Mouse (Mus musculus) layer of hippocampus, postnatal 14 days (tissue): ENCODE data around the gene Smarcal1. TPM values are rescaled to one million over a fixed set of nuclear protein-coding genes. Genes with fewer than 3 reads are reported as not detected.

Experiments
- DNase-seq, 2 experiments: peaks; one replicate each; pipeline ENCODE4 v3.0.0; 2021 to 2022; ENCODE audit warnings: low spot score in 2 of 2, mixed read lengths in 1 of 2
- total RNA-seq, 2 experiments: library from RNA; stranded (reverse); gene quantifications; 2 replicates each; pipeline ENCODE4 v1.2.3; 2021

The Smarcal1 gene
- total RNA-seq, 2 experiments from 2014 or later = 47.4 to 50.8 TPM

GRCm38 (mm10) chr1:72587532-72587931 lies 4.5 kb downstream of the Smarcal1 start:
- no peak for DNase-seq

DNA sequence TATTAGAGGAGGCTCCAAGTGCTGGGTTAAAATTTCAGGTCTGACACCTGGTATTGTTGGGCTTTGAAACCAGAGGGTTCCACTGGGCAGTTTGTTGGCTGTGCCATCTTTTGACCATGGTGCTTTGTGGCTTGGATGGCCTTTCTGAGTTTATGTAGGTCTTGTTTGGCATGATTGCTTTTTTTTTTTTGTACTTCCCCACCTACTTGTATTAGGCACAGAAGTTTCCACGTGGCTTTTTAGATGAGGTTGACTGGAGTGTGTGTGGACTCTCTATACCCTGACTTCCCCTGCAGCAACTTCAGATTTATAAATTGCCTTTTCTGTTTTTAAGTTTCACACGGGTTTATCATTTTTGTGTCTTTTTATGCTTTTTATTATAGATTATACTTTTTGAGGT lies 5.7 kb downstream of the Smarcal1 start:
- no peak for DNase-seq

- DNase-seq = no peak
Observed at GRCm38 (mm10) chr1:72590636-72591035, 7.6 kb downstream of the Smarcal1 start.

DNA sequence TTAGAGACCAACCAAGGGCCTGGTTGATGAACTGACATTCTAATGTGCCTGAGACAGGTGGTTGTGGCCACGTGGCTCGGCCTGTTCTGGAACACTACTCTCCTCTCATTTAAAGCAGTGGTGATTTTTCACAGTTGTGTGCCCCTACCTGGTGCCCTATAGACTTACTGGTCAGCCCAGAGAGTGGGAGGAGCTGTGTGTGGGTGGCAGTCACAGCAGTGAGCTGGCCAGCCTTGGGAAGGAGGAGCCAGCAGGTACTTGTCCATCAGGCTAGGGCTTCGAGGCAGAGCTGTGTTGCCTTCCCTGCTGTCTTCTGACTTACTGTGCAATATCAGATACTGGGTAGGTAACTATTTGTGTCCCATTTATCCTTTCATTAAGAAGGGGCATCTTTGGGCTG lies 9.3 kb downstream of the Smarcal1 start:
- no peak for DNase-seq

DNA sequence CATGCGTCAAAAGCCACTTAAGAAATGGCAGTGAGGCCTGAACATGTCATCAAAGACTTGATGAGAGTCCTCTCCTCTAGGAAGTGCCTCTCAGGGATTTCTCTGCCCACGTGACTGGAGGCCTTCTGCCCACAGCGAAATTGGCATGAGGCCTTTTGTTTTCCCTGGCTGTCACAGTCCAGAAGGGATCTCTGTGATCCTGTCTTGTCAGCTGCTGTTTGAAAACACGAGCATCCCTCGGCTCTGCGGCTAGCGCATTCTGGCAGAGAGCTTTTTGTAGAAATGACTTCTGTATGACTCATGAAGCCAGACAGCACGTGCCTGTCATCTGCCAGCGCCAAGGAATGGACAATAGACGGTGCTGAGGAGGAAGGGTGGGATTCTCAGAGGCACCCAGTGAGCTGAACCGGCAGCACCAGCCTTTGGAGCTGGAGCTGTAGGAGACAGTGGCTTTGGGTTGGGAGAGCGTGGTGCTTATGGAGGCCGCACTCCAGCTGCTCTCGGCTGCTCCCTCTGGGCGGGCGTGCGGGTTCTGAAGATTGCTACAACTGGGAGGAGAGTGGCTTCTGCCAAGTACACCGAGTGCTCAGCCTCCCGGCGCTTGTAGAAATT lies 10.4 kb downstream of the Smarcal1 start:
- peak; percentile 40 to 60 for DNase-seq

DNA sequence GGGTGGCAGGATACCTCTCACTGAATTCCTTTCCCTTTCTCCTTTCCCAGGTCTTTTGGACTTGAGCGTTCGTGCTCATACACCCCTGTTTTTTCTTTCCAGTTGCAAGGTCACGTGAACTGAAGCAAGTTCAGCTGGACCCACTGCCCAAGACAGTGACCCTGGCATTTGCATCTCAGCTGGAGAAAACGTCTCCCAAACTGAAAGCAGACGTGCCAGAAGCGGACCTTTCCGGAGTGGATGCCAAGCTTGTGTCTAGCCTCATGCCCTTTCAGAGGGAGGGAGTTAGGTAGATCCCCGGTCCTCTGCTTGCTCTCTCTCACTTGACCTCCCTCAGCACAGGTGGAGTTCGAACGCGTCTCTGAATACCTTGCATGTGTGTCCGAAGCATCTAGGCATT lies 12.6 kb downstream of the Smarcal1 start:
- no peak for DNase-seq

DNA sequence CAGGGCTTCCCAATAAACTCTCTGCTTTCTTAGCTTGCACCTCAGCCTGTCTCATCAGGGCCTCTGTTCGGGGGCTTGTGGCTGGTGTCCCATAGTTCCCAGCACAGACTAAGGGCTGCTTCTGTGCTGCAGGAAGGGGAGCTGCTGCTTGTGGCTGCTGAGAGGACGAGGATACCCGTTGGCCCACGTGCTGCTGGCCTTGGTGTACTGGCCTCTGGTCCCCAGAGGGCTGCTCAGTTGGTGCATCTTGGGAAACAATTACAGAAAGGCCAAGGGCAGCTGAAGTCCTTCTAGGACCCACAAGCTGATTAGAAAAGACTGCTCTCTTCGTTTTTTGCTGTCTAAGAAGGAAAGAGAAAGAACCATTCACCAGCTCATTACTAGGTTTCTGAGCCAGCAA lies 13.2 kb downstream of the Smarcal1 start:
- DNase-seq = no peak

- no peak for DNase-seq
Observed at GRCm38 (mm10) chr1:72599146-72600101, 16.4 kb downstream of the Smarcal1 start.

DNA sequence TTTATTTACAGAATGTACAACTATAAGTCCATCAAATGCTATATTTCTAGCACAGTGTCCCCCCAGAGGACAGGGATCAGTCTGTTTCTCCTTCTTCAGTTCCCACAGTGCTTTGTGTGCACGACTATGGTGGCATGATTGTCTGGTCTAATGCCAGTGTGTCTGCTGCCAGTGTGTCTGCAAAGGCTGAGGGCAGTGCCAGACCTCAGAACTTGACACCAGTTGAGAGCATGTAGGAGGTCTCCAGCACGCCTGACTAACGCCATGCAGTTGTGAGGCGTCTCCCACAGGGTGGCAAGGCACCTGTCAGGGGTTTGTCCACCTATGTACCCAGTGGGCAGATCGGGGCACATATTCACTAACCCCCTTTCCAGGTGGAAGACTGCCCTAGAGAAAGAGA lies 17.7 kb downstream of the Smarcal1 start:
- DNase-seq = no peak

DNA sequence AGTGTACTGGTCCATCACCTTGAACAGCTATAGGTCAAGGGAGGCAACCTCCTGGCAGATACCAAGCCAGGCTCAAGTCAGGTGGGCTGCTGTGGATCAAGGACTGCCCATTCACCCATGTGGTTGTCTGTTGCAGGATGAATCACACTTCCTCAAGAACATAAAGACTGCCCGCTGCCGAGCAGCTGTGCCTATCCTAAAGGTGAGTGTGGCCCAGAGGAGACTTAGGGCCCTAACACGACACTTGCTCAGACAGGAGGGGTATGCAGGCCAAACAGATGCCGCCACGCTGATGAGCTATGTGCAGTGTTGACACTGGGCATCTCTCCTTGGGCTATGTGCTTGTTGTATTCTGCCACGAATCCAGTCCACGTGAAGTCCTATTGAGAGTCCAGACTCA lies 18.2 kb downstream of the Smarcal1 start:
- no peak for DNase-seq

GRCm38 (mm10) chr1:72602186-72602585 lies 19.1 kb downstream of the Smarcal1 start:
- DNase-seq = no peak

- no peak for DNase-seq
Observed at GRCm38 (mm10) chr1:72602803-72603202, 19.8 kb downstream of the Smarcal1 start.

DNA sequence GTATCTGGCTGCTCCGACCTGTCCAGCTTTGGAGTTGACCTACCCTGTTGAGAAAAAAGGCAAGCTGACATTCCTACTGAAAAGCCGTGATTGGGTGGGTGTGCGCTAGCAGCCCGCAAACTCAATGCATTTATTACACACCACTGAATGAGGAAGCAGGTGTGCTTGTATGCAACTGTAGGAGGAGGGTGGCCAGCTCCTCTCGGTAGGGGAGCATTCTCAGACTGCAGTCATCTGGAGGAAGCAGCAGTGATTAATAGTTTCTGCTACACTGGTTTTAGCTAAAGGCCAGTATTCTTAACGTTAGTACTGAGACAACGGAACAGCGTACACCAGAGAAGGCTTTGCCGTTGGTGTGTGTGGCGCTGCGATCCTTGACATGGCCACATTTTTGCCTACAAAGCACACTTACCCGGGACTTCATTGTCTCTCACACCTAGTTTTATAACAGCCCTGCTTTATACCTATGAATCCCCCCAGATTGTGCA lies 23.2 kb downstream of the Smarcal1 start:
- DNase-seq = no peak

GRCm38 (mm10) chr1:72609129-72609528 lies 26.1 kb downstream of the Smarcal1 start:
- DNase-seq = no peak

- no peak for DNase-seq
Observed at GRCm38 (mm10) chr1:72609887-72610877, 27.1 kb downstream of the Smarcal1 start.

DNA sequence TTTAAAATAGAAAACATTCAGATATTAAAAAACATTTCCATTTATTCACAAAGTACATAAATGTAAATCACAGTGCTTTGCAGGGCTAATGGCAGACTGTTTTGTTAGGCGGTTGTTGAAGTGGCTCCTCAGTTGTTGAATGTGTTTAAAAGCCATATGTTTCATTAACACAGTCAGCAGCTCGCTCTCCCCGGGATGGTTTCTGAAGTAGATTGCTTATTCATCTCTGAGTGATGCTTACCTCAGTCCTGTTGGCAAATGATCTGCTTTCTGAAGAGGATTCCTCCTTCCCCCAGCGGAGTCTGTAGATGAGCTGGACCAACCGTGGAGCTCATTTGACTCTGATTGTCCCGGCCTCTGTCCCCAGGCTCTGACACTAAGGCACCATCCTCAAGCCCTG lies 29.1 kb downstream of the Smarcal1 start:
- peak in 1 of 2 experiments; percentile 28 for DNase-seq

- DNase-seq = no peak
Observed at GRCm38 (mm10) chr1:72635221-72635620, 52.2 kb downstream of the Smarcal1 start.

GRCm38 (mm10) chr1:72640658-72641410 lies 57.8 kb downstream of the Smarcal1 start:
- peak; percentile 63 to 76 for DNase-seq

DNA sequence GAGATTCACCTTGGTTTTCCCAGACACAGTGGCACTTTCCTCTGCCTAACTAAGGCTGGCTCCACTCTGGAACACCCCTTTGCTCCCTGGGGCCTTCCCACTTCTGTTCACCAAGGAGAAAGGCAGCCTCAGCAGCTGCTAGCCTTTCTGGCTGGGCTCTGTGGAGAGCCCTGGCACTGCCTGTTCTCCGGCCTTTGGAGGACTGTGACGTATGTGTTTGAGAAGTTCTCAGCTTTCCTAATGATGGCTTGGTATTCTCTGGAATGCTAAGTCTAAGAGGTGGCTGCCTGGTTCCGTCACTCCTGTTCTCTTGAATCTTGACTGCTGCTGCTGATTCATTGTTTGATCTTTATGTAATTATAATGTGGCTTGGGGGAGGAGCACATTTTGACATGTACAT lies 90.0 kb downstream of the Smarcal1 start:
- DNase-seq = peak; percentile 1 to 6
